Mouse (Mus musculus) megakaryocyte-erythroid progenitor cell, adult 5-6 weeks (primary cell): ENCODE data around the gene Akr1b8. TPM values are rescaled to one million over a fixed set of nuclear protein-coding genes. Genes with fewer than 3 reads are reported as not detected.
A peak's percentile ranks its signal among the peaks of the same experiment; 100 is the strongest.
"Not testable (repeated sequence)": the region's sequence is repeated elsewhere in the genome, so short reads cannot be mapped to it uniquely, and the experiment has no call there.

Source experiments
- ATAC-seq: replicated peaks from 2 replicates; pipeline ENCODE4 v1.8.0; 2016; ENCODE audit warnings: mild to moderate bottlenecking, inconsistent platforms; ENCODE audit not compliant: severe bottlenecking, poor library complexity, low FRiP score, low TSS enrichment
- total RNA-seq, 2 experiments: library from RNA; stranded (forward) in 1 of 2; stranded (reverse) in 1 of 2; fragments of 200-1000, 215-1000 nt in 1 of 2; fragments of >200 nt in 1 of 2; fragmentation: Nextera tagmentation in 1 of 2; gene quantifications; 2 replicates each; pipeline ENCODE4 v1.2.3; 2014 to 2017

Gene Akr1b8
- total RNA-seq (2014; fragmentation: Nextera tagmentation) (not detected in 2 replicates), total RNA-seq (2017) (not detected in 2 replicates)

DNA sequence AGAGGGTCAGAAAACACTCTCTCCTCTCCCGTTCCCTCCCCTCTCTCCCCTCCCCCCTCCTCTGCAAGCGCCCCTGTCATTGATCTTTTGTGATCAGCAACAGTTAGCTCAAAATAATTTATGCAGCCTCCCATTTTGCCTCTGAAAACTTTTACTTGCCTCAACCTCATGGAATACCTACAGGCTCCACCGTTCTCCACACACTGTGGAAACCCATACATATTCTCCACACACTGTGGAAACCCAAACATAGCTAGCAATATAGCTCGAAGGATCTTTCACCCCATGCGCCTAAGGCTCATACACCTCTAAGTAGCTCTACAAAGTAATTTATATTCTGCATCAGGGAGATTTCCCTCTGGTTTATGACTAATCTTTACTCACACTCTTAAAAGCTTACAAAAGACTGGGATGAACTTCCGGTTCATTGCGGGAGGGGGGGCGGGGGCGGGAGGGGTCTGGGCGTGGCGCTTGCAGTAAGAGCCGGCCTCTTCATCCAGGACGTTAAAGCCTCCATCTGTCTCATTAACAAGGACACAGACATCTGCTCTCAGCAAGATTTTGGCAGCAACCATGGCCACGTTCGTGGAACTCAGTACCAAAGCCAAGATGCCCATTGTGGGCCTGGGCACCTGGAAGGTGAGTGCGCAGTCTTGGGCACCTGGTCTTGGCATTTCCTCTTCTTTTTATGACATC is at the start of gene Akr1b8:
Gene Akr1b8, plus strand, starts transcription at position 462 of the 696 bp plus-strand sequence.
- no peak for ATAC-seq

GRCm38 (mm10) chr6:34304675-34305241 is 49.2 kb upstream of the Akr1b8 start:
- 0 out of 2 replicates have a peak, but pooled peaks have one; percentile 37 for ATAC-seq

GRCm38 (mm10) chr6:34306797-34307196 is 47.1 kb upstream of the Akr1b8 start:
- ATAC-seq, result no peak

- ATAC-seq, result no peak
Observed at GRCm38 (mm10) chr6:34309526-34309925, 44.4 kb upstream of the Akr1b8 start.

DNA sequence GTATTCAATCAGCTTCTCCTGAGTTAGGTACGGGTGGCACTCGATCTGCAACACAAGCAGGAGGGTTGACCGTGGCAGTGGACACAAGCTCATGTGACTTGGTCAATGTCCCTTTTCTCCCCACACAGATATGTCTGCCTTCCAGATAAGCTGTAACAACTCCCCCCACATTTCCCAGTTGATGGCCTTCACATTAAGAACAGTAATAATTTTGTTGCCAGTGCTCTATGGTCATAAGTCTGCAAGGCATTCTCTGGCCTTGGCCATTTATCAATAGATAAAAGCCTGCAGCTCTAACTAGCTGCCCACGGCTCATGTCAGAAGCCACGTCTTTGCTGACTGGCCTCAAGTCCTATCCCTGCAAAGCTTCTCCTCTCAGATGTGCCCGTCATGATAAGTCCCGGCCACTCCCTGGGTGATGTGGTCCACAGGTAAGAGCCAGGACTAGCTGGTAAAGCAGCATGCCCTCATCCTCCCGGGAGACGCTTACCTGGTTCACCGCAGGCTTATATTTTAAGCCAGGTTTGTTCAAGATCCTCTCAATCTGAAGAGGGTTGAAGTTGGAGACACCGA is 43.8 kb upstream of the Akr1b8 start:
- no peak for ATAC-seq

DNA sequence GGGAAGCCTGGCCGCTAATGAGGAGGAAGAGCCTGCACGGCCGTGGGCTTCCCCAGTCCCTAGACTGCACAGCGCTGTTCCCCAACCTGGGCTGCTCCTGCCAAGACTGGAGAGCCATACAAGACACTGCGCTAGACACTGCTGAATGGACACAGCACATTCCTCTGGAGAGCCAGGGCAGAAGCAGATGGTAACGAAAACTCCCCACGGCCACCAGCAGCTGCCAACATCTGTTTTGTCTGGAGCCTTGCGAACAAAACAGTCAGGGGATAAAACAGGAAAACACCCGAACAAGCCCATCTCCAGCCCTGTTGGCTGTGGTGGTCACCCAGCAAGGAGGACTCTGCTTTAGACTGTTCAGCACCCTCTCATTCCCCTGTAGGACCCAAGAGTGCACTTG is 40.5 kb upstream of the Akr1b8 start:
- ATAC-seq, result no peak

DNA sequence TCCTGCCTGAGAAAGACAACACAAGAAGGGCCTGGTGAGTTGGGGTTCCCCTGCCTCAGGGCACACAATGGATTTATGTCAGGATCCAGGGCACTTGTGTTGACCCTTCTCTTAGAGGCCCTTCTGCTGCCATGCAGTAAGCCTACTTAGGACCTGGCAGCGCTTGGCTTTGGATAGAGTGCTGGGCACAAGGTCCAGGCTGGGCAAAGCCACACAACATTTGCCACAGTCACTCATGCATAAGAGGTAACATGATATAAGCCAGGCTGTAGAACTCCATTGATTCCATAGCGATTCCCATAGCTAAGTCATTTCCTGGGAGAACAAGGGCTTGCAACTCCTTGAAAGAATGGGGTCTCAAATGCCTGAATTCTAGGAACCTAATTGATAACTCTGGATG is 40.0 kb upstream of the Akr1b8 start:
- ATAC-seq, result no peak

DNA sequence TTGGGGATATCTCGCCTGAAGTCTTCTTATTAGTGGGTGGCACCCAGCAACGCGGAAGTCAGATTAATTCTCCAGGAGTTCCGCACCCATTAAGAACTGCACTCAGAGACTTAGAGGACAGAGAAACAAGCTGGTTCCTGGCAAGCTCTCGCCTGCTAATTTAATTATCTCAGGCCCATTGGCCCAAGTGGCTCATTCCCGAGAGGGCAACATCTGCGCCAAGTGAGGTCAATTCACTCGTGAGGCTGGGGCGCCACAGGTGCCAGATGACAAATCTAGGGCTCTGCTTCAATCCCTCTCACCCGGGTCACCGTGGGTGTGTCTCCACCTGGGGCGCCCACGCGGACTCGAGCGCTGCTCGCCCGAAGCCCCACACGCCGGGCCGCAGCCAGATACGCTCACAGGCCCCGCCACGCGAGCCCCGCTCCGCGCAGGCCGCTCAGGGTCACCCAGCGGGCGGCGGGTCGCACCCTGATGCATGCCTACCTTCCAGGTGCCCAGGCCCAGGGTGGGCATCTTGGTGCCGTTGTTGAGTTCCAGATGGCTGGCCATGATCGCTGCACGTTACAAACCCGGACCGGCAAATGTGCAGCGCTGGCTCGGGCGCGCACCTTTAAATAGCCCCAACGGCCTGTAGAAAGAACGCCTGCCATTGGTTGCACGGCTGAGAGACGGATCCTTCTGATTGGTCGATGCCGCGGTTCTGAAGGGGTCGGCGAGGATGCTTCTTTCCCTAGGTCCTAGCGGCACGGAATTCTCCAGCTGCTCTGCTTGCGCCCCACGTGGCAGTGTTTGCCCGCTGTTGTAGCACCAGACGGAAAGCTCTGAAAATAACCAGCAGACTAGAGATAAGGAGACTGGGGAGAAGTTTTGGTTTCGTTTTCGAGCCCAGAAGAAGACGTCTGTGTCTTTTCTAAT is 36.8 kb upstream of the Akr1b8 start, which contains the start of gene Akr1b3:
Gene Akr1b3, minus strand, starts transcription at position 625 of the 918 bp plus-strand sequence.
- peak; percentile 98 for ATAC-seq

- ATAC-seq, result no peak
Observed at GRCm38 (mm10) chr6:34318172-34318571, 35.7 kb upstream of the Akr1b8 start.

DNA sequence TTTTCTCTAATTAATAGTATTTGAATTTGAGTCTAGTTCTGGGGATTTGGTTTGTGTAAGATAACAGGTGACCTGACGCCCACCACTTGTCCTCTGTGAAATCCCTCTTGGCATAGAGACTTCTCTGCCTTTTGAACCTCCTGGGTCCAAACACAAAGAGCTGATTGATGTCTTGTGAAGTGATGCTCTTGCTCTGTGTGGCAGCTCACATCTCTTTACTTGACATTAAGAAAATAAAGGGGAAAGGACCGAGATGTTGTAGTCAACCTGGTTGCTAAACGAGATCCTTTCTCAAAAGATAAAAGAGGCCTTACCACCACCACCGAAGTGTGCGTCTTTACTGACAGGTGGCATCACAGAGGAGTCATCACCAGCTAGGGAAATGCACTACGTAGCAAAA is 35.3 kb upstream of the Akr1b8 start:
- ATAC-seq, result no peak

DNA sequence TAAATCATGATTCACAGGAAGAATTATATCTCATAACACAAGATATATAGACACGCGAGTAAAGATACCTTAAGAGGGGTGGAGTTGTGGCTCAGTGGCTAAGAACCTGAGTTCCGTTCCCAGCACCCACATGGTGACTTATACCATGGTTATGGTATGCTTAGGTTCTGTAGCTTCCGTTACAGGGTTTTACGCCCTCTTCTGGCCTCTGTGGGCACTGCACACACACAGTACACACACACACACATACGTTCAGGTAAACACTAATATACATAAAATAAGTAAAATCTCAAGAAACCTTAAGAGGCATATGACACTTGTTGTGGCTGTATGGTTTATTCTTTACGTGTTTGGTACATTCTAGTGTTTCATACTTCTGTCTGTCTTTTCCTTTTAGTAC is 31.8 kb upstream of the Akr1b8 start:
- no peak for ATAC-seq

DNA sequence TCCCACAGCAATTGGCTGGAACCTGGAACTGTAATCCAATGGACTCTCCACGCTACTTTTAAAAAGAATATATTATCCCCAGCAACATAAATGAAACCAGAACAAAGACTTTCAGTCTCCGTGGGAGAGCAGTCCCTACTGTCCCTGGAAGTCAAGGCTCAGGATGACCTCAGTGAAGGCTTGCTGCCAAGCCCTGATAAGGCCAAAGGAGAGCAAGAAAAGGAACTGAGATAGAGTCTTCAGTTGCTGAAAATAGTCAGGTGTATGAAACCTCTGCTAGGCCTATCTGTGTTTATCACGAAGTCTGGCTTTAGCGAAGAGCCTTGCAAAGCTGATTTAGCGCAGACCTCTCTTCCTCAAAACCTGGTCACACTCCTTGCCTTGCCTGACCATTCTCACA is 22.5 kb upstream of the Akr1b8 start:
- ATAC-seq, result no peak

DNA sequence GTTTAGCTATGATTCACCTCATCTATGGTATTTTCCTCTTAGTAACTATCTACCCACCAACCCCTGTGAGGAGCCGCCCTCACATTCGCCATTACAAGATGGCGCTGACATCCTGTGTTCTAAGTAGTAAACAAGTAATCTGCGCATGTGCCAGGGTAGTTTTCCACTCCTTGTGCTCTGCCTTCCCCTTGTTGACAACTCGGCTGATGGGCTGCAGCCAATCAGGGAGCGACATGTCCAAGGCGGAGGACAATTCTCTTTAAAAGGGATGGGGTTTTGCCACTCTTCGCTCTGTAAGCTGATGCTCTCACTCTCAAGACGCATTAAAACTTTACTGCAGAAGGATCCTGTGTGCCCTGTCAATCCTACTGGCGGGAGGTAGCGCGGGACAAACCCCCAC is 22.1 kb upstream of the Akr1b8 start:
- ATAC-seq, result not testable (repeated sequence)

DNA sequence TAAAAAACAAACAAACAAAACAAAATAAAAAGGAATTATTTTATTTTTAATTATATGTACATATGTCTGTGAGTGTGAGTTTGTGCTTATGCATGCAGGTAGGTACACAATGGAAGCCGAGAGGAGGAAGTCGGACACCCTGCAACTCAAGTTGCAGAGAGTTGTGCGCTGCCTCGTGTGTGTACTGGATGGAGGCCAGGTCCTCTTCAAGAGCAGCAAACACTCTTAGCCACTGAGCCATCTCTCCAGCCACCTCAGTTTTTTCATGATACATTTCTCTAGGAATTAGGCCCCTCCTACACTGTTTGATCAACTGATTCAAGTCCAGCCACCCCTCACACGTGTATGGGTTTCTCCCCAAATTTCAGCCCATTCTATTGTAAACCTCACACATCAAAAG is 19.2 kb upstream of the Akr1b8 start:
- no peak for ATAC-seq

DNA sequence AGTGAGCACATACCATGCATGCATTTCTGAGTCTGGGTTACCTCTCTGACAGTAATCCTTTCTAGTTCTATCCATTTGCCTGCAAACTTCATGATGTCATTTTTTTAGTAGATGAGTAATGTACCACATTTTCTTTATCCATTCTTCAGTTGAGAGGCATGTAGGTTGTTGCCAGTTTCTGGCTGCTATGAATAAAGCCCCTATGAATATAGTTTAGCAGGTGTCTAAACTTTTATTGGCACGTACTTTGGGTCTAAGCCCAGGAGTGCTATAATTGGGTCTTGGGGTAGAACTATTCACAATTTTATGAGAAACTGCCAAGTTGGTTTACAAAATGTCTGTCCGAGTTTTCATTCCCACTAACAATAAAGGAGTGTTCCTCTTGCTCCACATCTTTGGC is 16.1 kb upstream of the Akr1b8 start:
- no peak for ATAC-seq

DNA sequence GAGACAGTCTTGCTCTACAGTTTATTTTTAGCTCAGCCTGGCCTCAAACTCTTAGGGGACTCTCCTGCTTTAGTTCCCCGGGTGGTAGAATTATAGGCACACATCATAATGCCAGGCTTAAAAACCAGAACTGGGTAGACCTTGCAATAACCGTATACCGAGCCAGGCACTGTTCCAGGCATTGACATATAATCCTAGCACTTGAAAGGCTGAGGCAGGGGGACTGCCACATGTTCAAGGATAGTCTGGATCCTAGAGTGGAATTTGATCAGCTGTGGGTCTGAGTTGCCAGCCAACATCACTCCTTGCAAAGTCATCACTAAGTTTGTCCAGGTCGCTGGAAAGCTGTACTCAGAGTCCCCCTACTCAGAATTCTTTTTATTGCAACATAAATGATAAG is 11.9 kb upstream of the Akr1b8 start:
- no peak for ATAC-seq

GRCm38 (mm10) chr6:34342476-34342875 is 11.4 kb upstream of the Akr1b8 start:
- no peak for ATAC-seq

- no peak for ATAC-seq
Observed at GRCm38 (mm10) chr6:34343426-34343825, 10.5 kb upstream of the Akr1b8 start.

DNA sequence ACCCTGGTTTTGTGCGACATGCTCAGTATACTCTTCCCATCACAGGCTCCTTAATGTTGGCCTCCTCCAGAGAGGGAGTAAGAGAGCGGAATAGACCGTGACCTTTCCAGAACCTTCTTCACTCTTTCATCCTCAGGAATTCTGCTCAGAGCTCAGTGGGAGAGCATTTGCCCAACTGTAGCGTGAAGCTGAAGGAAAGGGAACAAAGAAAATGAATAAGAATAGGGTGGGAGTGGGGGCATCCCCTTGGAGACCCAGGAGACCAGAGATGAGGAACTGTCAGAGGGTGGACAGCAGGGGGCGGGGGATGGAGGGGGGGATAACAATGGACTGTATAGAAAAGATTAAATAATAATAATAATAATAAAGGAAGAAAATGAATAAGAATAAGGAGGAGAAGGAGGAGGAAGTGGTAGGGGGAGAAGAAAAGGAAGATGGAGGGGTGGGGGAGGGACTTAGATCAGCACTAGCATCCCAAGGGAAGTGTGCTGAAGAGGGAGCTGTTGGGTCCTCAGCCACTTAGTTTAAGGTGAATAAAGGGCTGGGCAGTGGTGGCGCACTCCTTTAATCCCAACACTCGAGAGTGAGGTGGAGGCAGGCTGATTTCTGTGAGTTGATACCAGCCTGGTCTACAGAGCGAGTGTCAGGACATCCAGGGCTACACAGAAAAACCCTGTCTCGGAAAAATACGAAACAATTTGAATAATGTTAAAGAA is 9.6 kb upstream of the Akr1b8 start:
- ATAC-seq, result no peak
